Mouse (Mus musculus): ENCODE results near the gene Taf4. TPM values are rescaled to one million over a fixed set of nuclear protein-coding genes. Genes with fewer than 3 reads are reported as not detected.
A peak's percentile ranks its signal among the peaks of the same experiment; 100 is the strongest.

Taf4 gene
- polyA plus RNA-seq, 1 experiment: 15.2 TPM

DNA sequence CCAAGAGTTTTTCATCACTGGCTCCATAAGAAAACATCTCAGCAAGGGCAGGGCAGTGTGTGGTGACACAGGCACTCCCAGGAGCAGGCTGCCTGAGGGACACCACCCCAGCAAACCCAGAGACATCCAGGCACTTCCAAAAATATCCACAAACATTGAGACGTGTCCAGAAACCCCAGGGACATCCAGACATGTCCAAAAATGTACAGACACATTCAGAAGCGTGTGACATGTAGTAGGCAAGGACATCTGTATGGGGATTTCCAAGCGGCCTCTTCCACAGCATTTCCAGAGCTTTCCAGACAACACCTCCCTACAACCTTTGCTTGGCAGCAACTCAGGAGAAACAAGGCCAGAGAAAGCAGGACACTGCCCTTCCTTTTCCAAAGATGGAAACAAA, 108.8 kb downstream of the Taf4 start:
- TF ChIP-seq CTCF (IDR thresholded peaks at IDR 0.05; ENCODE audit: borderline replicate concordance, insufficient read depth, low read depth, low read length): no peak
- no peak for TF ChIP-seq POLR2A (IDR thresholded peaks at IDR 0.05; ENCODE audit: borderline replicate concordance, insufficient read depth, low read length)
- H3K27me3 ChIP-seq (ENCODE audit: control insufficient read depth, insufficient read depth, low read length): no peaks in the 10 kb centered on the region
- H3K4me1 ChIP-seq (ENCODE audit: control insufficient read depth, insufficient read depth, low read length): peaks cover 19% of the 10 kb centered on the region
- H3K4me3 ChIP-seq (replicated peaks; ENCODE audit: insufficient read depth, low read depth, low read length): no peak overlapping the region
- H3K27ac ChIP-seq (ENCODE audit: insufficient read depth, low read length): no peak overlapping the region
- no peak for DNase-seq
- 21% methylated on average over 3 of the region's 3 CpGs for WGBS

DNA sequence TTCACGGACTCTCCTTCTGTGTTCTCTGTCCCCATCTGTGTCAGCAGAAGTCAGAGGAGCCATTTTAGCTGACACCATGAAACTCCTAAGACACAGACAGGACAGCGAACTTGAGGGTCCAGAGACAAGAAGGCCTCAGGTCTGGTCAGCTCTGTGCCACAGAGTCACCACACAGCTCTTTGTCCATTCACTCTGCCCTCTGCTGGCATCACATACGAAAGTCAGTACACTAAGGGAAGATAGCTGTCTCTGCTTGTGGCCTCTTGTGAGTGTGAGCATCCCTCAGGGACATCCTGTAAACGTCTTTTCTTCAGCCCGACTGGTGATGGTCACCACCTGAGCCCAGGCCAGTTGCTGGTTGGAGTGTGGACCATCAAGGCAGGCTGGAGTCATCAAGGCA, 111.3 kb downstream of the Taf4 start:
- Histone ChIP-seq H3K27ac (ENCODE audit: insufficient read depth, low read length) (no peak overlapping the region), H3K27me3 (ENCODE audit: control insufficient read depth, insufficient read depth, low read length) (no peaks in the 10 kb centered on the region)

DNA sequence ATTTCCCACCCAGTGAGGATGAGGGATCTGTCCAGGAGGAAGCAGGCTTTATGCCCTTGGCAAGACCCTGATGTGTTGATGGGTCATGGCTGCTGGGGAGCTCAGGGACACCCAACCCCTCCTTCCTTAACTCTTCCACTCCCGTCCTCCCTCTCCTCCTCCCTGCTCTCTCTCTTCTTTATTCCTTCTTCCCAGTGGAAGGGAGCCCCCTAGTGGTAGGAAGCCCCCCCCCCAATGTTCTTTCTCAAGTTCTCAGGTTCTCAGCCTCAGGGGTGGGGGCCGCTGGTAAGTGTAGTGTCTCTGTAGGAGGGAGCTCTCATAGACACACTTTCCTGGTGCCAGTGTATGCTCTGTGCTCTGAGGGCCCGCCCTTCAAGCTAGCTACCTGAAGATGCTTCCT, 113.2 kb downstream of the Taf4 start:
- H3K27me3 ChIP-seq (ENCODE audit: control insufficient read depth, insufficient read depth, low read length): no peaks in the 10 kb centered on the region
- no peak for DNase-seq
- H3K4me3 ChIP-seq (replicated peaks; ENCODE audit: insufficient read depth, low read depth, low read length): no peak overlapping the region
- TF ChIP-seq POLR2A (IDR thresholded peaks at IDR 0.05; ENCODE audit: borderline replicate concordance, insufficient read depth, low read length): no peak
- TF ChIP-seq CTCF (IDR thresholded peaks at IDR 0.05; ENCODE audit: borderline replicate concordance, insufficient read depth, low read depth, low read length): 0 out of 2 replicates have a peak, but pooled peaks have one; percentile 26
- WGBS: 79% methylated on average over 3 of the region's 3 CpGs
- no peak overlapping the region for H3K27ac ChIP-seq (ENCODE audit: insufficient read depth, low read length)
- H3K4me1 ChIP-seq (ENCODE audit: control insufficient read depth, insufficient read depth, low read length): peaks cover 12% of the 10 kb centered on the region

More for the DNA sequence above, 111.3 kb downstream of the Taf4 start:
- WGBS: 86% methylated on average over 5 of the region's 5 CpGs
- TF ChIP-seq CTCF (IDR thresholded peaks at IDR 0.05; ENCODE audit: borderline replicate concordance, insufficient read depth, low read depth, low read length) (no peak), POLR2A (IDR thresholded peaks at IDR 0.05; ENCODE audit: borderline replicate concordance, insufficient read depth, low read length) (no peak)
- DNase-seq: no peak
- no peak overlapping the region for H3K4me3 ChIP-seq (replicated peaks; ENCODE audit: insufficient read depth, low read depth, low read length)
- peaks cover 19% of the 10 kb centered on the region for H3K4me1 ChIP-seq (ENCODE audit: control insufficient read depth, insufficient read depth, low read length)

DNA sequence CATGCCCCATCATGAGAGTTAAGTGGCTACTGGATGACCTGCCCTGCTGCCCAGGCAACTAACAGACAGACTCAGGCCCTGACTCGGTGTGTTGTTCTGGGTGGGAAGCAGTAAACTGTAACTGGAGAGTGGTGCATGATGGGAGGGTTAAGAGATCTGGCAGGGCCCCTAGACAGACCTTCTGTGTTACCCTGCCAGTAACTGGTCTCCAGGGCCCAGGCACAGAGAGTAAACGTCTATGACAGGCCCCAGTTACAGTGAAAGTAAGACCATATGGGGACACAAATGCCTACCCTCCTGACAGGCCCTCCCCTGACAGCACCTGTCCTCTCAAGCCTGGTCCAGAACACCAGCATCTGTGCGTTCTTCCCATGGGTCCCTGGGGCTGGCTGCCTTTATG, 113.8 kb downstream of the Taf4 start:
- WGBS: 68% methylated on average over 3 of the region's 3 CpGs
- no peak overlapping the region for H3K4me3 ChIP-seq (replicated peaks; ENCODE audit: insufficient read depth, low read depth, low read length)
- TF ChIP-seq POLR2A (IDR thresholded peaks at IDR 0.05; ENCODE audit: borderline replicate concordance, insufficient read depth, low read length): no peak
- TF ChIP-seq CTCF (IDR thresholded peaks at IDR 0.05; ENCODE audit: borderline replicate concordance, insufficient read depth, low read depth, low read length): no peak

More for the DNA sequence above, 113.8 kb downstream of the Taf4 start:
- Histone ChIP-seq H3K27ac (ENCODE audit: insufficient read depth, low read length) (no peak overlapping the region), H3K27me3 (ENCODE audit: control insufficient read depth, insufficient read depth, low read length) (no peaks in the 10 kb centered on the region), H3K4me1 (ENCODE audit: control insufficient read depth, insufficient read depth, low read length) (peaks cover 6% of the 10 kb centered on the region)
- no peak for DNase-seq

Other genes with a start within 250 kb of the Taf4 start
- 77.3 and 79.3 TPM in 2 replicates for gene Lsm14b, start 48.3 kb upstream of the Taf4 start, polyA plus RNA-seq (2012; rRNA removed)
- 248 and 254 TPM in 2 replicates for gene Psma7, start 65.8 kb upstream of the Taf4 start, polyA plus RNA-seq (2012; rRNA removed)
- 27.0 and 28.1 TPM in 2 replicates for gene Ss18l1, start 65.9 kb upstream of the Taf4 start, polyA plus RNA-seq (2012; rRNA removed)
- 28.5 and 28.7 TPM in 2 replicates for gene Mtg2, start 93.9 kb upstream of the Taf4 start, polyA plus RNA-seq (2012; rRNA removed)
- gene Hrh3, start 127.8 kb upstream of the Taf4 start, polyA plus RNA-seq (2012; rRNA removed): 21.1 and 25.4 TPM in 2 replicates
- 64.3 and 69.6 TPM in 2 replicates for gene Osbpl2, start 142.7 kb upstream of the Taf4 start, polyA plus RNA-seq (2012; rRNA removed)
- gene Adrm1, start 194.8 kb upstream of the Taf4 start, polyA plus RNA-seq (2012; rRNA removed): 111 and 114 TPM in 2 replicates
- 6.4 and 7.0 TPM in 2 replicates for gene Lama5, start 249.2 kb upstream of the Taf4 start, polyA plus RNA-seq (2012; rRNA removed)

All from cerebellum, adult 2 months (tissue).